Mouse (Mus musculus): Measurements from ENCODE around the gene Insc.

The Insc gene

DNA sequence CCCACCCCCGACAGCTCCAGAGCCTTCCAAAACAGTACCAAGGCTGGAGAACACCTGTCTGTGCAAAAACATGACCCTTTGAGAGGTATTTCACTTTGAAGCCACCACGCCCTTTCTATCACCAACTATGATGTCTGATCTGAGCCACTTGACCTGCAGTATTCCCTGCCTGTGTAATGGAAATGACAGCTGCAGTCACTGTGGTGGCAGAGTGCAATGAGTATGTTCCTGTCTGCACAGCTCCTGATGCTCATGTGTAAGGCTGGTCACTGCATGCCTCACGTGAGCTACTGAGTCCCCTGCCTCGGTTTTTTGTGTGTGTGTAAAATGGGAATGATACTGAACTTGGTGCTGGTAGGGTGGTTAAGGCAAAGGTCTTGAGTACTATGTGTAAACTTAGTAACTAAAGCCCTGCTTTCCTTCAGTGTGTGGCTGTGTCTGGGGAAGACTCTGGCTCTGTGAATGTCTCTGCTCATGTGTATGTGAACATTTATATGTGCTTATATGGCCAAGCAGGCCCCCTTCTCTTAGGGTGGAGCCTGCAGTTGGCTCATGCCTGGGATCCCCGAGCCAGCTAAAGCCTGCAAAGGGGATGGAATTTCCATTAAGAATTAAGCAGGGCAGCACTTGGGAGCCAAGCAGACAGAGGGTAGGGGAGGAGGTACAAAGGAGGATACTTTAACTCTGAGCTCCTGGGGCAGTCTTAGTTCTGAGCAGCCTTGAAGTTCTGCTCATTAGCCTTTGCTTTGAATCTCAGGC, at the start of gene Insc:
Insc (plus strand) TSS at position 673 of the 759 bp plus-strand sequence.
- in situ Hi-C loops (cut with MseI, MboI): no loop called here

DNA sequence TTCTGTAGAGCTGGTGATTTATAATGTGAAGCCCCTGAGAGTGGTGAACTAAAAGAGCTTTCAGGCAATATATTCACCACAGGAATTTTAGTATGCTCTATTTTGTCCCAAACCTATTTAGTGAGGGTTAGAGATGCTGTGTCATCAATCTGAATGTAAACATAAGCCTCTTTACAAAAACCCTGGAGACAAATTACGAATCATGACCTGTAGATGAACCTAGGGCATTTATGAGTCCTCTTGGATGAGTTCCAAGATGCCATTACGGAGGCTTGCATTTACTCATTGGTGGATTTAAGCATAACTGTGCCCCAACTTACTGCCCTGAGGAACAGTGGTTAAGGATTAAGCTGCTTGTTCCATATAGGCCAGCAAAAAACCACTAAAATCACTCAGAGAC, 42.6 kb upstream of the Insc start:
- in situ Hi-C loops (cut with MseI, MboI): no loop called here

DNA sequence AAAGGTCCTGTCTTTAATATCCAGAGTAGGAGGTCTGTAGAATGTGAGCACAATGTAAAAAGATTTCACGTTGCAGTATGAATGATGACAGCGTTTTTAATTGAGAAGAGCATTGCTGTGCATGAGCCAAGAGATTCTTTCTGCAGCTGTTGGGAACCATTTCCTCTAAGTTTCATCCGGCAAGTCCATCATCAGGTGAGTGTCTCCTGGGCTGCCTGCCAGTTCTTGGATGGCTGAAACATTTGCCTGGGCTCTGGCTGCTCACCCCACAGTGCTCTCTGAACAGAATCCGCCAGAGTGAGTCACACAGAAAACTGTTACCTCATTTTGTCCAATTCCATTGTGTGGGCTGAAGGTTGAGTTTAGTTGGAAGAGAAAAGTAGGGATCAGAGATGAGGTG, 36.8 kb upstream of the Insc start:
- in situ Hi-C loops (cut with MseI, MboI): no loop called here

DNA sequence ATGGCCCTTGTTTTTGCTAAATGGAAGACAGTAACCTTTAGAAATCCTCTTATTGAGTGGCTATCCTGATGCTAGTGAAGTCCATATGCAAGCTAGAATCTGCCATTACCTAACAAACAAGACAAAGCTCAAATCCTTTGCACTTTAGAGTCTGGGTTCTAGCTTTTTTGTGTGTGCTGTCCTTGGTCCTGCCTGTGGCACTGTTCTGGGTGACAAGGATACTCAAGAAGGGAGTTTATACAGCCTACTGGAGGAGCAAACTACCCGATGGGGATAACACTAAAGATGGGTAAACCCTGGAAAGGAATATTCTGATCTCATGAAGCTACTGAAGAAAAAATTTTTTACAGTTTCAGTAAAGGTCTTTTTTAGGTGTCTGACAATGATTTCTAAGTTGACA, 36.1 kb upstream of the Insc start:
- in situ Hi-C loops (cut with MseI, MboI): no loop called here

DNA sequence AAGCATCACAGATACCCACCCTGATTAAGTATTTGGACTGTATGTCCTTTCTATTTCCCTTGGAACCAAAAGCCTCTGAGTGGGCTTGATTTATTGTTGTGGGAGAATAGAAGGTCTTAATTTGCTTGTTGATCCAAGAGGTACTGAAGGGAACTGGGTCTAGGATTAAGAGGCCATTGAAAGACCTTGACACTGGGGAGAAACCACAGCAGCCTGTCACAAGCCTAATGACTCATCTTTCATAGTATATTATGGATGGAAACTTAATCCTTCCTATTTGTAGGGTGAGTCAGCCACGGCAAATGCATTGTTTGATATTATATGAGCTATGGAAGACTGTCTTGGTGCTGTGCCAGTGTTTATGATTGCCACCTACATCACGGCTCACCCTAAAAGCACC, 33.1 kb upstream of the Insc start:
- in situ Hi-C loops (cut with MseI, MboI): no loop called here

DNA sequence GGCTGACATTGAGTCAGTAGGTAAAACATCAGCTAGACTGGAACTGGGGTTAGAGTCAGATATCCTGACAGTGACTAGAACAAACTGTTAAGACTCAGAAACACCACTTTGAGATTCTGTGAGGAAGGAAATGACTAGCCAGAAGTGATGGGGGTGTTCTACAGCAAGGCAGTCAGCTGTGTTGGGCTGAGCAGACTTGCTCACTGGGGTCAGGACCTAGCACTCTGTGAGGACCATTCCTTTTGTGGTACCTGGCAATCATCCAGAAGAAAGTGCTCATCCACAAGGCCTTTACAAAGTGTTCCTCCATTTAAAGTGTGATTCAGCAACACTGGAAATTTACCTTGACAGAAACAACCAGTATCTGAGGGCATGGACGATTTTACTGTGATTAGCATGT, 31.0 kb upstream of the Insc start:
- in situ Hi-C loops (cut with MseI, MboI): no loop called here

DNA sequence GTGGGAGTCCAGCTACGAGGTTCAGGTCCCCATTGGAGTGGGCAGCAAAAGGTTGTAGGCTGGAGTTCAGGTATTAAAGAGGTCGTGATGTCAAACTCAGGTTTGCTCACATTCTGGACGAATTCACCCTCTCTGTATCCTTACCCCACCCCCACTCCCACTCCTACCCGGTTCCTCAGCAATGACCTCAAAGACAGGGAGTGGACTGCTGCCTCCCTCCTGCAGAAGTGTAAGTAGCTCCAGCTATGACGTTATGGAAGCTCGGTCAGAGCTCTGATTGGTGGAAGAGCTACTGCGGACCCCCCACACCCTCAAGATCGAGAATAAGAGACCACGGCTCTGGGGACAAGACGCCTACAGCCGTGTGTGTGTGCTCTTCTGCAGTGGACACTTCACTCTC, 25.2 kb upstream of the Insc start, which contains the start of gene Calcb:
Calcb (plus strand) TSS at position 344 of the 400 bp plus-strand sequence.
- in situ Hi-C loops (cut with MseI, MboI): no loop called here

DNA sequence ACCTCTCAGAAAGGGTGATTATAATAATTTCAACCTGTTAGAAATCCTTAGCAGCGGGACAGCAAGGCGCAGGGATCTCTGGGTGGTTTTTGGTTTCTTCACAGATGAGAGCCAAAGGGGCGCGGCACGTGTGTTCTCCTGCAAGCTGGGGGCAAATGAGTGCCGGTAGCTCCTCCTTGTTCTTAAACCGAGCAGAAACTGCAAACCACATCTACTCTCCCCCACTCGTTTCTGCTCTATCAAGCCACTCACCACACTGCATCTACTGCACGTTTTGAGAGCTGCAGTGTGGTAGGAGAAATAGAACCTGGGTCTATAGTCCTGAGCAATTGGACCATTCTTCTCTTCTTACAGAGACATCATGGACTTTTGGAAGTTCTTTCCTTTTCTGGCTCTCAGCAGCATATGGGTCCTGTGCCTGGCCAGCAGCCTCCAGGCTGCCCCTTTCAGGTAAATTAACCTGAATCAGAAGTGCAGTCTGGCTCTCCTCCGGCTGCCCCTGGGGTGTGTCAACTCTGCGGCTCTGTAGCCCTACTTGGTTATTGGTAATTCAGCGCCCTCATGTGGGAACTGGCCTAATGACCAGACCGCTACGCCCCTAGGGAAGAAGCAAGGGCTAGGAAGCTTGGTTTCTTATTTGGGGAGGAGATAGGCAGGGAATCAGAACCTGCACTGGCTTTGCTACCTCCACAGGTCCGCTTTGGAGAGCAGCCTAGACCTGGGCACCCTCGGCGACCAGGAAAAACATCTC, 23.9 kb upstream of the Insc start:
- in situ Hi-C loops (cut with MseI, MboI): loop anchor here in 1 of 2 experiments (10.0 kb wide), 1 partner anchor 165 kb away; no protein-coding TSS in a partner anchor

DNA sequence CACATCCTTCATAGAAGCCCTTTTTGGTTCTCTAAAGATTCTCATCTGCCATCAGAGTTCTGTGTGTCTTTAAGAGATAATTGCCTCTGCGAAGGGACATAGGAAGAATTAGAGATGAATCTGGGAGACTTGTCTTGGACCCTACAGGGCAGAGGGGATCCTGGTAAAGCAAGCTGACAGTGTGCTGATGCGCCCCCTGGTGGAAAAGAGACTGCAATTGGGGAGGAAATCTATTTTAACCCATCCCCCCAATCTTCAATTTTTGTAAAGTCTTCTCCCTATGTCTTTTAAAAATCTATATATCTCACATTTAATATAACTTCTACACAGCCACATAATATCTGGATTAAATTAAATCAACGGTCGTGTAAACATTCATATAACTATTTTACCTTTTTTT, 13.8 kb upstream of the Insc start:
- in situ Hi-C loops (cut with MseI, MboI): loop anchor here (5.0 to 10.0 kb wide), 2 partner anchors 88 to 175 kb away; no protein-coding TSS in a partner anchor

DNA sequence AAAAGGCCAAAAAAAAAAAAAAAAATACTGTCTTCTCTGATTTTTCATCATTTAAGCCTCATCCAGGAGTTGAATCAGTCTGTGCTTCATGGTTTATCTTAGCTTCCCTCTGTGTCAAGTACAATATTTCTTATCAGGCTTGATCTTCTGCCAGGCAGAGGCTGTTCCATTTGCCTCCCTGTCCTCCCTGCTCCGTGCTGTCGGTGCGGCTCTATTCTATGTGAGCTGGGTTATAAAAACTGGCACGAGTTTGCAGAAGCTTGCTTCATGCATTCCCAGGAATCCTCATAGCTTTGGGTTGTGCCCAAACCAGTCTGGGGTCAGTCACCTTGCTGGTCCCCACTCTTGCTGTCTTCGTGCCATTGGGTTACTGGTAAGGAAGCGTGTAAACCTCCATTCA, 12.3 kb upstream of the Insc start:
- in situ Hi-C loops (cut with MseI, MboI): loop anchor here (5.0 kb wide), 1 partner anchor 86 kb away; no protein-coding TSS in a partner anchor

DNA sequence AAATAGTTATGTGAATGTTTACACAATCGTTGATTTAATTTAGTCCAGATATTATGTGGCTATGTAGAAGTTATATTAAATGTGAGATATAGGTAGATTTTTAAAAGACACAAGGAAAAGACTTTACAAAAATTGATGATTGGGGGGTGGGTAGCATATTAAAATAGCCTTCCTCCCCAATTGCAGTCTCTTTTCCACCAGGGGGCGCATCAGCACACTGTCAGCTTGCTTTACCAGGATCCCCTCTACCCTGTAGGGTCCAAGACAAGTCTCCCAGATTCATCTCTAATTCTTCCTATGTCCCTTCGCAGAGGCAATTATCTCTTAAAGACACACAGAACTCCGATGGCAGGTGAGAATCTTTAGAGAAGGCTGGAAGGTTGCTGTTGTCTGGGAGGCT, 11.8 kb upstream of the Insc start:
- in situ Hi-C loops (cut with MseI, MboI): loop anchor here (5.0 kb wide), 1 partner anchor 86 kb away; no protein-coding TSS in a partner anchor

DNA sequence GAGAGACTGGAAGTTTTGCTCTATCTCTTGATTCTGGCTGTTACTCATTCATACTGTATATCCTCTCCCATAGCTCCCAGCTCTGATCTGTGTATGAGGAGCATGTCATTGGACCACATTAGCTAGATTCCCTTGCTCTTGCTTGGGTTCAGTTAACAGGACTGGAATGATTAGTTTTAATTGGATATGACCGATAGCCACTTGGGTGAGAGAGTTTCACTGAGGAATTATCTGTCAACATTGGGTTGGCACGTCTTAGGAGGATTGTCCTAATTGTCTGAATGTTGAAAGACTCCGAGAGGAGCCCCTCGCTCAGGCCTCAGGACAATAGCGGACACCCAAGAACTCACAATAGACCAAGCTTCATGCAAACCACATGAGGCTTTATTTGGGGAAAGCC, 7.2 kb upstream of the Insc start:
- in situ Hi-C loops (cut with MseI, MboI): no loop called here

DNA sequence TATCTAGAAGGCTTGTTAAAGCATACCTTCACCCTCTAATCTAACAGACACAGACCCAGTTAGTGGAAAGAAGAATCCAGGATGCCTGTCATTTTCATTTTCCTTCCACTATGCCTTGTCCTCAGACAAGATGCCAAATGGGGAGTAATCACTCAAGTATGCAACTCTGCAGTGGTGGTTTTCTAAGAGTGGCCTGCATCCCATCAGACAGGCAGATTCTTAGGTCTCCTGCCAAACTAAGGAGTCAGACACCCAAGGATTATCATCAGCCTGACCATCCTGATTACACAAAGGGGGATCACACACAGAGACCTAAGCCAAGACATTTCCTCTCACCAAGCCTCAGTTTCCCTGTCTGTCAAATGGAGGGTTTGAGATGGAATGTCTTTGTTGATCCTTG, 5.3 kb upstream of the Insc start:
- in situ Hi-C loops (cut with MseI, MboI): no loop called here

DNA sequence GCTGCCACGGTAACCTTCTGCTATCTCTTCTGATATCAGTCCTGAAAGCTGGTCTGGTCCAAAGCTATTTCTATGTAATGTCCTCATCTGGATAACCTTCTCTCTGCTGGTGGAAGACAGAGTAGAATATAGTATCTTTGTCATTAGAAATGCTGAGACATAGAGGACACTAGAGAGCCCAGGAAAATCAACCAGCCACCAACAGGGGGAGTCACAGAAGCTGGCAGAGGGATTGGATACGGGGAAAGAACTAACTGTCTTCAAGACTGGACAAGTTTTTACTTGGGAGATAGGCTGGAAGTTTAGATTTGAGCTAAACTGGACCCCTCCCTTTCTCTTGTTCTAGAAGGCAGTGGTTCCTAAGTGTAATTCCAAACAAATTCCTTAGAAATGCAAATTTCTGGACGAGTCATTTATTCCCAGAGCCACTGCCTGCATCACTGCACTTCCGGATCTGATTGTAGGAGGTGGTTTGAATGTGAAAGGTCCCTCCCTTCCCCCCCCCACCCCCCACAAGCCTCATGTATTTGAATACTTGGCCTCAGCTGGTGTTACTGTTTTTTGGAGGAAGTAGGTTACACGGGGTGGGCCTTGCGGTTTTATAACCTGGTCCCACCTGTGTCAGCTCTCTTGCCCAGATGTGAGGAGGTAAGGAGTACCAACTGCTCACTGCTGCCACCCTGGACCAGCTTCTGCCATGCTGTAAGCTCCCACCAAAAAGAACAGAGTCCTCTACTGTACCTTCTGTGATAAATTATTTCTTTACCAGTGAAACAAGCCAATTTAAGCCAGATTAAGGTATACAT, 2.9 kb upstream of the Insc start:
- in situ Hi-C loops (cut with MseI, MboI): no loop called here

DNA sequence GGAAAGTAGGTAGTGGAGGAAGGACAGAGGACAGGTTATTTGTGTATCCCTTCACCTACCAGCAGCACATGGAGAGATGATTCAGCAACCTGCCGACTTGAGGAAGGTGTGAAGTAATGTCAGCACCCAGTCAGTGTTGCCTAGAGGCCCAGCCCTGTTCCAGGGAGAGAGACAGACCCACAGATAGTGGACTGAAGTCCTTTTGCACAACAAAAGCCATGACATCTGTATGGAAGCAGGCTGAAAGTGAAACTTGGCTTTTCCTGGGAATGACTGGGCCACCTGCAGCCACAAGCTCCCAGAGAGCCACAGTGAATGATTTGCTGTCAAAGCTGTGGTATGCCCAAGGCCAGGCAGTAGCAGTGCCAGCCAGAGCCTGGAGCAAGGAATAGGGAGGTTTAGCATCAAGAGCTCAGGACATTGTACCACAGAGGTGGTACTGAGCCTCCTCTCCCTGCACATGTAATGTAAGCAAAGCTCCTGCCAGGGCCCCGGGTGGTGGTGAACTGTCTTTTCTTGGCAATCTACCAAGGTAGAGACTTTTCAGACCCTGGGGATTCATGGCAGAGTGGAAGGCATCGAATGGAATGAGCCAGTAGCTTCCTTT, 1.2 kb downstream of the Insc start:
- in situ Hi-C loops (cut with MseI, MboI): no loop called here

DNA sequence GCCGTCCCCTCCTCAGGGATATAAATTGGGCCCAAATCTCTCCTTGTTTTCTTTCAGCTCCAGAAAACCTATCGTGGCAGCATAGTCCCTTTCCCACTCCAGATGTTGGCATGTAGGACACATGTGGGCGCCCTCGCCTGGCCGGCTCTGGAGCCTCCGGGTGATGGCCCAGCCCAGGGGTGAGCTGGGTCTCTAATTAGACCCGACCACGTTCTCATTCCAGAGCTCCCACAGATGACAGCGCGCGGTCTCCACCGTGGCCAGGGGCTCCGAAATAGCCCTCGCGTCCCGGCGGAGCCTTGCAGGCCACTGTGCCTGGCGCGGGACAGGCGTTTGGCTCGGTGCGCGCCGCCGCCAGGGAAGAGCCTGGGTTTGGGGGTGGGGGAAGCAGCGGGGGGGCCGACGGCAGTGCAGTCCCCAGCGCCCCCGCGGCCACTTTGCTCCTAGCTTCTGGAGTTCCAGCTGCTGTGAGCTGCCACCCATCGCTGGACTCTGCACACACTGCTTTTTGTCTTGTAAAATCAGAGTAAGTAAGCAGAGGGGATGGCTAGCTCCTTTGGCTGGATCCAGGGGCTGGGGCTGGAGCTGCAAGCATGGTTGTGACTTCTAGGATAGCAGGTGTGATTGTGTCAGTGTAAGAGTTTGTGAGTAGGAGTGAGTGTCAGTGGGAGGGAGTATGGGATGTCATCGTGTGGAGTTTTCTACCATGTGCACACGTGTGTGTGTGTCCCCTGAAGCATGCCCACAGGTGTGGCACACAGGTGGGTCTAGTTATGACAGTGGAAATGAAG, 2.2 kb downstream of the Insc start:
- in situ Hi-C loops (cut with MseI, MboI): no loop called here

DNA sequence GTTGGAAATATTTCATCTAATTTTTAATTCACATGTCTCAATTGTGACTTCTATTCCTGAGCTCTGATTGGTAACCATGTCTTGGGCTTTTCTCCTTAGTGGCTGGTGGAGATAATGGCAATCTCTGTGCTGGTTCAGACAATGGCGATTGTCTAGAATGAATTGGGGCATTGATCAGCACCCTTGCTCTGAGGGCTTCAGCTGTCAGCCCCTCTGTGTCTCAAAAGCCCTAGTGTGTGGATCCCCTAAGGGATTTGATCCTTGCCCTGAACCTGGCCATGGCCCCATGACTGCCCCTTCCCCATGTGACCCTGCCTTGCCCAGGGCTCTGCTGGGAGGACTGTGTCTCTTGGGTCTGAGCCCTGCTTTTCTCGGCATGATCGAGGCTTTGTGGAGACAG, 4.1 kb downstream of the Insc start:
- in situ Hi-C loops (cut with MseI, MboI): no loop called here

DNA sequence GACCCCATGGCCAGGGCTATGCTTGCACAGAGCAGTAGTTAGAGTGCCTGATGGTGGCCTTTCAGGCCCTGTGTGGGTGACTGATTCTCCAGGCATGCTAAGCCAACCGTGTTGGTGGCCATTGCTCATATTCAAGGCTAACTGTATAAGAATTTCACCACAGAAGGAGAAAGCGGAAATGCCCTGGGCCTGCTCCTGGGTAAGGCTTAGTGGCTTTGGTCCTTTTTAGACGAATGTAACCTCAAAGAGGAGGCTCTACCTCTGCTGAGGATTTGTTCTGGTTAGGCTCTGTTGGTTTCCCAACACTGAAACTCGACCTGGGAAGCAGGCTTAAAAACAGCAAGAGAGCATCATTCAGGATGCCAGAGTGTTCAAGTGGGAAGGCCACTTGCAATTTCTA, 4.7 kb downstream of the Insc start:
- in situ Hi-C loops (cut with MseI, MboI): no loop called here

DNA sequence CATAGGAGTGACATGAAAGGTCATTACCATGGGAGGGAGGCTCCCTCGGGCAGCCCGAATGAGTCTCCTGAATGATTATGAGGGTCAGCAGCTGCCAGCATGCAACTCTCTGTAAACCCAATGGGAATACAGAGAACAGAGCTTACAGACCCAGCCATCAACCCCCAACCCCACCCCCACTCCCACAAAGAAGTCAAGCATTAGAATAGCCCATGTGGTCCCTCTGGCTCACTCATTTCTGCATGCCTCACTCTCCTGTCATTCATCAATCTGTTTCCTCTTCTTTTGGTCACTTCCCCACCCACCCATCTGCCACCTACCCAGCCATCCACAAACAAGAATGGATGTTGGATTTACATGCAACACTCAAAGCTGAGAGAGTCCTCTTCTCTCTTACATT, 10.0 kb downstream of the Insc start:
- in situ Hi-C loops (cut with MseI, MboI): no loop called here

DNA sequence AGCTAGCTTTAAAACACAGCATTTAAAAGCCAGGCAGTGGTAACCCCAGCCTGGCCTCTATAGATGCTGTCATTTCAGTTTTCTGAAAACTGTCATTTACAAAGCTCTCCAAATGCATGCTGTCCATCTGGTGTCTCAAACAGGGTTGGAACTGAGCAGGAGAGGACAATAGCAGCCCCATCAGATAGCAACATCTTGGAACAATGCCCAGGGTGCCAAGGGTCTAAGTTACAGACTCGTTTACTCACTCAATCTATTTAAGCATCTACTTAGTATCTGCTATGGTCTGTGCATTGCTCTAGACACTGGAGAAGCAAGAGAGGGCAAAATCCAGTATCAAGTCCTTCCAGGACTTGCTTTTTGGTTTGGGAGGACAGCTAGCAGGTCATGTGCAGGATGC, 10.7 kb downstream of the Insc start:
- in situ Hi-C loops (cut with MseI, MboI): no loop called here

DNA sequence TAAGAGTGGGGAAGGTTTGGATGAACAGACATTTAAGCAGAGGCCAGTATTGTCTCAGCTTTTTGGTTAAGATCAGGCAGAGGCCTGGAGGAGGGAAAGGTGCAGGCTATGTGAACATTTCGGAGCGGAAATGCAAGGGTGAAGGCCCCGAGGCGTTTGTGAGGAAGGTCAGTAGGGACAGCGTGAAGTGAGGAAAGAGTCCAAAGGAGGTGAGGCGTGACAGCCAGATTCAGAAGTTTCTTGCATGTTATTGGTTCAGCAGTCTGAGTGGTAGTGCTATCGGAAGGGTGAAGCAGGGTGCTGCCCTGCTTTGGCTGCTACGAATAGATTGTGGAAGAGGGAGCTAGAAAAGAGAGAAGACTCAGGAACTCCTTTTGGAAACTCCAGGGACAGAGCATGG, 11.1 kb downstream of the Insc start:
- in situ Hi-C loops (cut with MseI, MboI): no loop called here

Data from mouse trophoblast stem cell (cell line).